Mouse (Mus musculus) limb, embryonic 12.5 days (tissue): ENCODE measurements at regions not wholly inside any gene's neighbourhood (a gene's known extent, or its start where the extent isn't known, plus 50 kb on each side); places are given as distances from the start of the nearest gene placed in this dataset.
"Not testable (repeated sequence)": the region's sequence is repeated elsewhere in the genome, so short reads cannot be mapped to it uniquely, and the experiment has no call there.

Experiments used
- ATAC-seq: fragments of 200-750 bp; cut with Nextera tagmentation; 2 replicates; pipeline ENCODE4 v1.8.0; 2017; ENCODE audit warnings: low read depth, moderate TSS enrichment; ENCODE audit not compliant: insufficient number of reproducible peaks, insufficient read depth, low FRiP score, low TSS enrichment
- H3K27ac ChIP-seq: fragments of 300-500 bp; sonication (generic); 2 replicates; pipeline ENCODE4 v1.5.1; 2016; ENCODE audit warnings: mild to moderate bottlenecking, moderate library complexity
- H3K27me3 ChIP-seq: fragments of 300-500 bp; sonication (generic); 2 replicates; pipeline ENCODE4 v1.6.1; 2016; ENCODE audit warnings: mild to moderate bottlenecking, moderate library complexity
- H3K36me3 ChIP-seq: fragments of 300-500 bp; sonication (generic); 2 replicates; pipeline ENCODE4 v1.6.1; 2016; ENCODE audit warnings: mild to moderate bottlenecking, moderate library complexity
- H3K4me1 ChIP-seq: fragments of 300-500 bp; sonication (generic); replicated peaks from 2 replicates; pipeline ENCODE4 v1.6.1; 2016
- H3K4me2 ChIP-seq: fragments of 300-500 bp; sonication (generic); 2 replicates; pipeline ENCODE4 v1.6.1; 2016; ENCODE audit warnings: mild to moderate bottlenecking, moderate library complexity
- H3K4me3 ChIP-seq: fragments of 300-500 bp; sonication (generic); replicated peaks from 2 replicates; pipeline ENCODE4 v1.5.1; 2016; ENCODE audit warnings: mild to moderate bottlenecking
- H3K9ac ChIP-seq: fragments of 300-500 bp; sonication (generic); replicated peaks from 2 replicates; pipeline ENCODE4 v1.6.1; 2016; ENCODE audit warnings: mild to moderate bottlenecking, moderate library complexity
- H3K9me3 ChIP-seq: fragments of 300-500 bp; sonication (generic); 2 replicates; pipeline ENCODE4 v1.6.1; 2016; ENCODE audit warnings: mild to moderate bottlenecking, moderate library complexity
- WGBS: fragments of 180-500 bp; shearing (Covaris S2); methylation state at CpG from one replicate; pipeline ENCODE4 v1.1.7; 2016; 5-methylcytosine and 5-hydroxymethylcytosine counted together

- Histone ChIP-seq H3K4me3 (no peak overlapping the region), H3K4me2 (no peak overlapping the region), H3K27me3 (no peaks in the 10 kb centered on the region), H3K9me3 (no peaks in the 10 kb centered on the region), H3K27ac (no peak overlapping the region), H3K4me1 (no peaks in the 10 kb centered on the region), H3K9ac (no peak overlapping the region), H3K36me3 (no peaks in the 10 kb centered on the region)
- WGBS: 84% methylated on average over 4 of the region's 4 CpGs
- no peak for ATAC-seq
These were observed 558.6 kb upstream of the Ptbp2 start for GRCm38 (mm10) chr3:120342747-120343377.

GRCm38 (mm10) chr3:120341882-120342281 lies 557.6 kb upstream of the Ptbp2 start:
- Histone ChIP-seq H3K4me1 (no peaks in the 10 kb centered on the region), H3K4me3 (no peak overlapping the region), H3K27me3 (no peaks in the 10 kb centered on the region), H3K9me3 (no peaks in the 10 kb centered on the region), H3K27ac (no peak overlapping the region), H3K4me2 (no peak overlapping the region), H3K36me3 (no peaks in the 10 kb centered on the region), H3K9ac (no peak overlapping the region)
- WGBS: 77% methylated on average over 2 of the region's 2 CpGs
- ATAC-seq: no peak

GRCm38 (mm10) chr3:120335843-120336585 lies 551.7 kb upstream of the Ptbp2 start:
- Histone ChIP-seq H3K27me3 (no peaks in the 10 kb centered on the region), H3K4me2 (no peak overlapping the region), H3K4me1 (no peaks in the 10 kb centered on the region), H3K9ac (no peak overlapping the region), H3K36me3 (no peaks in the 10 kb centered on the region), H3K27ac (no peak overlapping the region), H3K9me3 (no peaks in the 10 kb centered on the region), H3K4me3 (no peak overlapping the region)
- 71% methylated on average over 7 of the region's 7 CpGs for WGBS
- ATAC-seq: no peak

- not testable (repeated sequence) for ATAC-seq, H3K4me2 ChIP-seq, H3K4me3 ChIP-seq, H3K9me3 ChIP-seq, H3K36me3 ChIP-seq, H3K9ac ChIP-seq, H3K27ac ChIP-seq, H3K4me1 ChIP-seq, H3K27me3 ChIP-seq
- 96% methylated on average over 3 of the region's 3 CpGs for WGBS
These were observed 522.8 kb upstream of the Ptbp2 start for GRCm38 (mm10) chr3:120307042-120307441.

- H3K36me3 ChIP-seq: no peaks in the 10 kb centered on the region
These were observed 521.3 kb upstream of the Ptbp2 start for GRCm38 (mm10) chr3:120305608-120306007.

More at GRCm38 (mm10) chr3:120305608-120306007, 521.3 kb upstream of the Ptbp2 start:
- Histone ChIP-seq H3K9ac (no peak overlapping the region), H3K4me2 (no peak overlapping the region), H3K27me3 (no peaks in the 10 kb centered on the region), H3K4me3 (no peak overlapping the region), H3K4me1 (no peaks in the 10 kb centered on the region), H3K9me3 (no peaks in the 10 kb centered on the region), H3K27ac (no peak overlapping the region)
- WGBS: 82% methylated on average over 8 of the region's 8 CpGs
- ATAC-seq: no peak
